Mouse (Mus musculus): ENCODE data around the gene Ankrd55. TPM values are rescaled to one million over a fixed set of nuclear protein-coding genes. Genes with fewer than 3 reads are reported as not detected.
"Not testable (repeated sequence)": the region's sequence is repeated elsewhere in the genome, so short reads cannot be mapped to it uniquely, and the experiment has no call there.

Gene Ankrd55
- total RNA-seq, 2 experiments from 2014 or later: 4.7 to 6.5 TPM

DNA sequence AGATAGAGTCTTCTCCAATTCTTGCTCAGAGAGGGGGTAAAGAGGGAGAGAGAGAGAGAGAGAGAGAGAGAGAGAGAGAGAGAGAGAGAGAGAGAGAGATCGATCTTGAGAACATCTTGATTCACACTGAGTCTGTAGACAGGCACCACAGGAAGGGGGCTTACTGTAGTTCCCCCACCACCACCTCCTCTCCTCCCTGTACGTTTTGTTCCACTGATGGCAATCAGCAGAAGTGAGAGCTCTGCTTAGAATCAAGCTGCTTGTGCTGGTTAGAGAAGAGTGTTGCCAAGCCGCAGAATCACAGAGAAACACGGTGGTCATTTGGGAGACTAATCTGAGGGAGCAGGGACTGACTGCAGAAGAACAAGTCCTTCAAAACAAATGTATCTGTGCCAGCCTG lies 1.7 kb downstream of the Ankrd55 start:
- DNase-seq: no peak
- intact Hi-C loops (cut with DNase I): no loop called here

DNA sequence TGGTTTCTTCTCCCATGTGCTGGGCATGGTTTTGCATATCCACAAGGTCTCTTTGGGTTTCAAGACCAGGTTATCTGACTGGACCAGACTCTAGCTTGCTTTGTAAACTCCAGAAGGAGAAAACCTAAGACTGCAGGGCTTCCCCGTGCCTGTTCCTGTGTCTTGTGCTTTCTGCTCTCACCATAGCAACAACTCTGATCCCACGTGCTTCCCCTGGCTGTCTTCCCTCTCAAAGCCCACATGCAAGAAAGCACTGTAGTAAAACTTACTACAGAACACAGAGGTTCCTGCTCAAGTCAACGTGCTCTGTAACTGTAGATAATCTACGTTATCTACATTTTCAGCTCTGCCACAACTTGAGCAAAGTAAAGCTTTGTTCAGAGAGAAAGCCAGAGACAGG lies 4.2 kb downstream of the Ankrd55 start:
- no peak for DNase-seq
- intact Hi-C loops (cut with DNase I): no loop called here

DNA sequence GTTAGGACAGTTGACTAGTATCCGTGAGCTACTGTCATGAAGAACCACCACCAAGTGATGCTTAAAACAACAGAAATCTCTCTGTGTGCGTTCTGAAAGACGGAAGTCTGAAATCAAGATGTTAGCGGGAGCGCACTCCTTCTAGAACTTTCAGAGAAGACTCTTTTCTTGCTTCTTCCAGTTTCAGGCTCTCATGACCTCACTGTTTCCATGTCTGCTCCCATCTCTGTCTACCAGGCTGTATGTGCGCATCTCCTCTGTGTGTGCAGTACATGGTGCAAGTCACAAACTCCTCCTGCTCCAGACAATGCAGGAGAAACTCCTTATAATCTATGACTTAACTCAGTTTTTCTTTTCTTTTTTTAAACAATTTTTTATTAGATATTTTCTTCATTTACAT lies 4.8 kb downstream of the Ankrd55 start:
- intact Hi-C loops (cut with DNase I): no loop called here
- DNase-seq: no peak

DNA sequence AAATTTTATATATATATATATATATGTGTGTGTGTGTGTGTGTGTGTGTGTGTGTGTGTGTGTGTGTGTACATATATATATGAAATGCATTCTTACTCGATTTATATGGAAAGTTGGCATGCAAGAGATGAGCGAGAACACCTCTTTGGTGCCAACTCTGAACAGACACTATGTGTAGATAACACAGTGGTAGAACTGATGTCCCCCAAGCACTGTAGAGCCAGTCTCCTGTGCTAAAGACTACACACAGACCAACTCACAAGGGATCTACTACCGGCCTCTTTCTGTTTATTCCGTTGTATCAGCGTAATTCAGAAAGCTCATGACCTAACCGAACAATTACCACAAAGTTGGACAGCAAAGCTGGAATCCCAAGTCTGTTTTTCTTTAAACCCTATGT lies 6.2 kb downstream of the Ankrd55 start:
- intact Hi-C loops (cut with DNase I): no loop called here
- DNase-seq: no peak

DNA sequence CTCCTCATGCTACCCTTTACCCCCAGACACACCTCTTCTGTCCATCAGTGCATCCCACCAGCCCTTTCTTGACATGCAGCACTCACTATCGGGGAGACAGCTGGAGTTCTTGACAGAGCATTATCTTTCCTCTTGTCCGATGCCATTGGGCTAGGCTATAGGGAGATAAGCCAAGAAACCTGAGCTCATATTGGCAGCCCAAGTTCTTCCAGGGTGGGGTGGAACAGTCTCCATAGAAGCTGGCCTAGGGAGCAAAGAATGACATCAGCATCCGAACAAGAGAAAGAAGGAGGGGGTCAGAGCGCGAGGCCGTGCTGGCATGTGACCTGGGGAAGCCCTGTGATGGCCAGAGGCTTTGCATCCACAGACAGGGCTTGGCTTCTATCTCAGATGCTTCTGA lies 9.5 kb downstream of the Ankrd55 start:
- intact Hi-C loops (cut with DNase I): no loop called here
- DNase-seq: no peak

DNA sequence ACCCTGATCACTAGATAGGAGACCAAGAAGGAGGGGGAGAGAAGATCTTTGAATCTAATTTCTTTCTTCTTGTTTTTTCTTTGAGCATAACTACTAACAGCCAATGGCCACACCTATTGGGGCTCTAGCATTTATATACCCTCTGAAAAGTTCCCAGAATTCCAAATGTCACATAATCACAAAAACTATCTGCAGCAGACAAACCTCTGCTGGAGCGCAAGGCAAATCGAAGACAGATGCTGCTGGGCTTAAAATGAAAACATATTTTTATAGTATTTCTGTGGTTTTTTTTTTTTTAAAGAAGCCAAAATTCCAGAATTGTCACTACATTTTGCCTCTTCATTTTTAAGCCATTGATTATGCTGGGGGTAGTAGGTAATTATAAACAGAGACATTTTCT lies 15.2 kb downstream of the Ankrd55 start:
- DNase-seq: no peak
- intact Hi-C loops (cut with DNase I): no loop called here

DNA sequence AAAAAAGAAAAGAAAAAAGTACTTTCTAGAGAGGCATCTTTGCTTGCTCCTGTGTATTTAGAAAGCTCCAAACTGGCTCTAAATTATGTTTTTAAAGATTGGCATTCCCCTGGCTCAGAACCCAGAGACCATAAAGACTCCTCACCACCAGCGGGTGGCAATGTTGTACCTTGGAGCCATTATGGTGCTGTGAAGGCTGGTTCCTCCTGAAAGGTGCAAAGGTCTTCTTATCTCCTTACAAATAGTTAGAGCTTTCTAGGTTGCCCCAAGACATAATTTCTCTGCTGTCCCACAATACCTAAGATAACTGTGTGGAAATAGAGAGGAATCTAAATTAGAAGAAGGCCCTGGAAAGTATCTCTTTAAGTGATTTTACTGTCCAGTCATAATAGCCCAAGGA lies 20.4 kb downstream of the Ankrd55 start:
- peak; percentile 31 for DNase-seq
- intact Hi-C loops (cut with DNase I): loop anchor here (1.0 kb wide), 1 partner anchor 201 kb away; no protein-coding TSS in a partner anchor

DNA sequence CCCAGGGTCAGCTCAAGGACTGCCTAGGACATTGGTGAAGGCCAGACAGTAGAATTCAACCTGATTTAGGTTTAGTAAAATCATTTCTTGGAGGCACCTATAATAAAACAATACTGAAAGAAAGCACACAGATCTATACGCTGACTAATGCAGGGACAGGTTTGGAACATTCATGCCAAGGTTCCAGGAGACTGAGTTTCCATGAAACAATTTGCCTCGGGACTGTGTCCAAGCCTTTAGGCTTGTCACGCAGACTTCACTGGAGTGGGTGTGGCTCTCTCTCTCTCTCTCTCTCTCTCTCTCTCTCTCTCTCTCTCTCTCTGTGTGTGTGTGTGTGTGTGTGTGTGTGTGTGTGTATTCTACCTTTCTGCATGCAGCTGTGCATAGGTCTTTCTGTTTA lies 23.4 kb downstream of the Ankrd55 start:
- intact Hi-C loops (cut with DNase I); DNase-seq: not testable (repeated sequence)

DNA sequence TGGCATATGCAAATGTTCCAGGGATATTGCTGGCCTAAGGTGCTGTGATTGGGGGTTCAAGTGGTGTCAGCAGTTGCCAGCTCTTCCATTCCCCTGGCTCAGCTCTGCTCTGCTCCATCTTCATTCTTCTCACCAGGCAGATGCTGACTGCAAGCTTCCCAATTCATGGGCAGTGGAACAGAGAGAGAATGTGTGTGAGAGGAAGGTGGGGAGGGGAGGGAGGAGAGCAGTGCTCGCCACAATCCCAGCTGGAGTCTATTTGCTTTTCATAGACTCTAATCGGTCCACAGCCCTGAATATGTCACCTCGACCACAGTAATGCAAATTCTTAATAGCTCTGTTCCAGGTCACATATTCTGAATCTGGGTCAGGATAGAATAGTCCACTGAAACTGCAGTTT lies 27.2 kb downstream of the Ankrd55 start:
- intact Hi-C loops (cut with DNase I): no loop called here
- peak; percentile 24 for DNase-seq

DNA sequence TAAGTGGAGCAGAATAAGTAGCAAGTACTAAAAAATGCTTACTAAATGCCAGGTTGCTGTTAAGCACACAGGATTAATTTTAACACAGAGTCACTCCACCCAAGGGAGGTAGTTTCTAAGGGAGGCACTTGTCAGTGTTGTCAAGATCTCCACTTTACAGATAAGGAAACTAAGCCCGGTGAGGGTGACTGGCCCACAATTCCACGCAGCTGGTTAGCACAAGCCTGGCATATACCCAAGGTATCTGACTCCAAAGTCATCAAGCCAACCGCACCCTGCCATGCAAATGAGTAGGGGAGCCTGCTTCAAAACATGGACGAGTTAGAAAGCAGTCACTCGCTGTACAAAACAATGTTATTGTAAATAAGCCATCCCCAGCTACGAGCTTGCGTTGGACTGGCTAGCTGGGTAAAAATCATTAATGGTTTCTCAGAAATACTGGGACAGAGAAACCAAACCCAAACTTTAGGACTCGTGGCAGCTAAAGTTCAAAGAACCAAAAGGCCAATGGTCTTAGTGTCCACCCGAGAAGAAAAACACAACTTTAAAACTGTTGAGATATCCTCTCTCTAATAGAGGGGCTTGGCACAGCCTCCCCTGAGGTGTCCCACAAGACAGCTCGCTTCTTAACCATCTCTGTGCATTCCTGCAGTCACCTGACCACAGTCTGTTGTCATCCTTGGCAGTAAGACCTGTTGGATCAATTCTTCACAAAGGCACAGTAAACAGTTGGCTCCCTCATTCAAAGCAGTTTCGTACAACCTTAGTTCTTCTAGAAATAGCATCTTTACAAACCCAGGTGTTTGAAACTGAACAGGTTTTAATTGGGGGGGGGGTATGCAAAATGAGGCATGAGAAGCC lies 28.6 kb downstream of the Ankrd55 start:
- intact Hi-C loops (cut with DNase I): no loop called here
- DNase-seq: no peak

DNA sequence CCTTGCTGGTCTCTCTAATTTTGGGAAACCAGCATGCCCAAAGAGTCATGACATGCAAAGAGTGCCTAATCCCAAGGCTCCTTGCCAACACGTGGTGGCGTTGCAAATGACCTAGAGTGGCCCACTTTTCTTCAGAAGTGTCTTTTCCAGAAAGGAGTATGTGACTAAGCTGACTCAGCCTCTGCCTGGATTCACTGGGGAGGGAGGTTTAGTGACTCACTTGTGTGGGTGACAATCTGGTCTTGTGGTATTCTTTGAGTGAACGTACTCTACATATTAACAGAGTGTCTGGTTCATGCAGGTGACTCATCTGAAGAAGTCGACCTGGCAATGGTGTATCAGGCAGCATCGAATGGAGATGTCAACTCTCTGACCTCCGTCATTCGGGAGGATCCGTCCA lies 29.9 kb downstream of the Ankrd55 start:
- no peak for DNase-seq
- intact Hi-C loops (cut with DNase I): no loop called here

DNA sequence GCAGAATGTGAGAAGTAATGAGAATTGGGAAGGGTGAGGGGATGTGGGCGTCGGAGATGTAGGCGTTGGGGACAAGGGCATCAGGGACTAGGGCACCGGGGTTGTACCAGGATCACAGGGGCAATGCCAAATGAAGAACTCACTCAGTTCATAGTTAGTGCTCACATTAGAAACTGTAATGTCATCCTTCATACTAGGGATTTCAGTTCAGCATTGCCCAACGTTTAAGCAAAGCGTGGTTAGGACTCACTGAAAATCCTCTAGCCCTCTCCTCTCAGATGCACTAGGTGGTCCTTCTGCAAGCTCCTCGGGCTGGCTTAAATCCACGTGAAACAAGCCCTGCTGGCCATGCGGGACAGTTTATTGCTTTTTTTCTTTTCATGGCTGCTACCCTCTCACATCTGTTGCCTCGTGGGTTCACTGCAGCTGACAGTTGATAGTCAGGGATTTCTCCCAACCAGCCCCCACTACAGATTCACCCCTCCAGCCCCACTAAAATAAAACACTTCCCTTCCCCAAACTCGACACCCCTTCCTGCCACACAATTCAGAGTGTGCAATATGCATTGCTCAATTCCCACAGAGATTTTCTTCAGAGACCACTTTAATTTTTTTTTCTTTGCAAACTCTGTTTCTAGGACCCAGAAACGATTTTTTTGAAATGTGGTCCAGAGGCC lies 35.5 kb downstream of the Ankrd55 start:
- intact Hi-C loops (cut with DNase I): no loop called here
- DNase-seq: no peak

DNA sequence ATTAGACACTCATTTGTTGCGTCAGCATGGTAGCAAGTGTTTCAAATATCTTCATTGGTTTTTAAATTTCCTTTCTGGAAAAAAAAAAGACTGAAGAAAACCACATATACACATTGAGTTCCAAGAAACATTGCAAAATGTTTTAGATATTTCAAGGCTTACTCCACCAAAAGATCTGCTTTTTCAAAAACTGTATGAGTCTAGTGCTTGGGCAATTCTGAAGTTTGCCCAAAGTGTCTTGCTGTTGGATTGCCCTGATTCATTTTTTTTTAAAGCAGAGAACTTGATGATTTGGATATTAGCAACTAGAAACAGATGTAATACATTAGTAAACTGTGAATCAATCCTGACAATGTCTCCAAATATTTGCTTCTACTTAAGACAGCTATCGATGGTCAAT lies 36.9 kb downstream of the Ankrd55 start:
- DNase-seq: no peak
- intact Hi-C loops (cut with DNase I): no loop called here

DNA sequence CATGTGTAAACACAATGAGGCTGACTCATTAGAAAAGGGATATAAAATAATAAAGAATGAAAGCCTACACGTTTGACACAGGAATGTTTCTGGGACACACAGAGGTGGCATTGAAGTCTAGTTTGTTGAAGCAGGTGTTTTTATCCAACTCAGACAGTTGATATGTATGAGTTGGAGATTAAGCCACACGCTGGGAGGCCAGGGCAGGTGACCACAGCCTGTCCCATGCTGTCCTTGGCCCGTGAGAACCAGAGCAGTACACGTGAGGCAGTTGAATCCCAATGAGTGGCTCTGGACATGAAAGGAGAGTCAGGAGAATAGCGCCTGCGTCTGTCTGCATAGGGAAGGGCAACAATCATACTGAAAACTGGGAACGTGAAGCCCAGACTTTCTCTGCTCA lies 38.2 kb downstream of the Ankrd55 start:
- intact Hi-C loops (cut with DNase I): no loop called here
- DNase-seq: no peak

DNA sequence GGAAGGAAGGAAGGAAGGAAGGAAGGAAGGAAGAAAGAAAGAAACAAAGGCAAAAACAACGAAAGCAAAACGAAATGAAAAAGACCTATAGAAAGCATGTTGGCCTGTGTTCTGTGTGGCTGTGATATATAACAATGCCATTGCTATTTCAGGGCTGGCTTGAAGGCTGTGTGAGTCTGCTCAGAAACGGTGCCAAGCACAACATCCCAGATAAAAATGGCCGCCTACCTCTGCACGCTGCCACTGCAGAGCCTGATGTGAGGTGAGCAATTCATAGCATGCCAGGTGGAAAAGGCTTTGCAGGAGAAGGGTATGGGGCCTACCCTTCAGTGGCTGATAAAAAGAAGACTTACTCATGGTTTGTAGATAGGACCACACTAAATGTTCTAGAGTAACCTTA lies 38.7 kb downstream of the Ankrd55 start:
- intact Hi-C loops (cut with DNase I): no loop called here
- DNase-seq: no peak

DNA sequence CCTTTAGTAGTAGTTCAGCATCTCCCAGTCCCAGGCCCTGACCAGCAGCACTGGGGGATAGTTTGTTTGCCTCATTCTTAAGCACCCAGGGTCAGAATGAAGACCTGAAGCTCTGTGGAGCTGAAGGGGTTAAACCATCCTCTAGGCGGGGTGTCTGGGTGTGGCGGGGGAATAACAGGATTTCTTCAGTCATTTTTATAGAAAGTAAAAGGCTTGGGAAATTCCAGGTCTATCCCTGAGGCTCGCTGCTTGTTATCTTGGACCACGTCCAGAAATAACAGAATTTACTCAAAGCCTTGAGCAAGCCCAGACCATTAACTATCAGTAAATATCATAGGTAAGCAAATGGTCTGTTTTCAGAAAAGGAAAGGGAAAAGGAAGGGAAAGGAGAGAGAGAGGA lies 39.3 kb downstream of the Ankrd55 start:
- intact Hi-C loops (cut with DNase I): no loop called here
- DNase-seq: no peak

DNA sequence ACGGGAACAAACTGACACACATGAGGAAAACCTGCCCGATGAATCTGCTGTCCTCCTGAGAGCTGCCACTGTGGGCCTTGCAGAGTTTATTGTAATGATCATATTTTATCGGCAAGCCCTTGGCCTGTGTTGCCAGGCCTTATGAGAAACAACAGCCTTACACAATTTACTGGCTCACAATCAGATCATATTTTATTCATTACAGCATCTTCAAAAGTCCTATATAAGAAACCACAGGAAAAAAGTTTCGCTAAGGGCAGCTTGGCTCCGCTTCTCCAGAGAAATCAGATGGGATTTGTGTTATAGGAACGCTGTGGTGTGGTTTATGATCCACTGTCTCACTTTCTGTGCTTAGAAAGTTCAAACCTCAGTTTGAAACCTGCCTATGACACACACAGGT lies 42.0 kb downstream of the Ankrd55 start:
- intact Hi-C loops (cut with DNase I): no loop called here
- no peak for DNase-seq

DNA sequence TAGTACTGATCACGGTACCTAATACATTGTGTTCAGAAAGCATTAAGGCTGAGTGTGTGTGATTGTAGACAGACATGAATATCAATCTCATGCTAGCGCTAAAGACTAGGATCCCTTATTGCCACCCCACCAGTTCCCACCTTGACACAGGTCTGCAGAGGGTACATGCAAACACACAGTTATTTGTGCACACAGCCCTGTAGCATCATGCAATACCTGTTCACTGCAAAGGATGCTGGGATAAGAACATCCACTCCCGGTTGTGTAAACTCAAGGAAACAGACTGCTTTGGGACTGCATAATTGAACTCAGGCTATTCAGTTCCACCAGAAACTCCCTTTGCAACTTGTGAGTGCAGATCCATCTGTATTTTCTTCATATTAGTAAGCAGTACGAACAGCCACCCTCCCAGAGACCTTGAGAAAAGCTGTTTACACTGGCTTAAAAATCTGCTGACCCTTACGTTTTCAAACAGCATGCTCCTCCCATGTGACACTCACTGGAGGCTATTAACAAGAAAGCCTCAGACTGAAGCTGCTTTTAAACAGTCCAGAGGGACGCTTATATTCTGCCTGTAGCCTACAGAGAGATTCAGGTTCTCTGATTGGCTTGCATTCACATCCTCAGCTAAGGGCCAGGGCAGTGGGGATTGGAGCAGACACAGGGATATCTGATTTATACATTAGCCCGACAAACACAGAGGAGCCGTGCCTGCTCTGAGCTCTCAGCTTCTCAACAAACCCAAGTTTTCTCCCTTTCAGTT lies 42.8 kb downstream of the Ankrd55 start:
- intact Hi-C loops (cut with DNase I): no loop called here
- no peak for DNase-seq

DNA sequence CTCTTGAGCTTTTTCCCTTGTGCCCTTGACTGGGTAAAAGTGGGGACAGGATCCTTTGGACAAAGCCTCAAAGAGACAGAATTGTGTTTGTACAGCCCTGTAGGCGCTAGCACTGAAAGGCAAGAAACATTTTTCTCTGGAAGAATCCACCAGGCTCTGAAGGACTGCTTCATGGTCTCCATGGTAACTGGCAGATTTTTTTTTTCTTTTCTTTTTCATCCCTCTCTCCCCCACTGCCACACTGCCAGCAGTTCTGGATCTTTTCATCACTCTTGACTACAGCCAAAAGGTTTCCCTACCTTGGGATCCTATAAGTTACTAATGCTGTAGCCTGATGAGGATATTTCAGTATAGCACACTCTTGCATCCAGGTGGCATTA lies 43.4 kb downstream of the Ankrd55 start:
- no peak for DNase-seq
- intact Hi-C loops (cut with DNase I): no loop called here

DNA sequence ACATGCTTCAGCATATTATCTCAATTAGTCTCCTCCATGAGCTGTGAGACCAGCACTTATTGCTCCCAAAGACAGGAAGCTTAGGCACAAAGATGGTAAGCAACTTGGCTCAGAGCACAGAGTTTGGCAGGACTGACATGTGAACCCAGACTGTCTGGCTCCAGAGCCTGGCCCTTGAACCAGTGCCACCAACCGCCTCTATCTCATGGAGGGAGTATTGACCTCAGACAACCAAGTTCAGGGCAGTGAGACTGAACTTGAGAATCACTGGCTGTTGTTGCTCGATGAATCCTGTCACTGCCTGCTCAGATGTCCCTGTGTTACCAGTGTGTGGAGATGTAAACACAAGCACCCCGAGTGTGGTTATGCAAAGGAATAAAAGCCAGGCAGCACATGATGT lies 47.3 kb downstream of the Ankrd55 start:
- peak; percentile 19 for DNase-seq
- intact Hi-C loops (cut with DNase I): no loop called here

DNA sequence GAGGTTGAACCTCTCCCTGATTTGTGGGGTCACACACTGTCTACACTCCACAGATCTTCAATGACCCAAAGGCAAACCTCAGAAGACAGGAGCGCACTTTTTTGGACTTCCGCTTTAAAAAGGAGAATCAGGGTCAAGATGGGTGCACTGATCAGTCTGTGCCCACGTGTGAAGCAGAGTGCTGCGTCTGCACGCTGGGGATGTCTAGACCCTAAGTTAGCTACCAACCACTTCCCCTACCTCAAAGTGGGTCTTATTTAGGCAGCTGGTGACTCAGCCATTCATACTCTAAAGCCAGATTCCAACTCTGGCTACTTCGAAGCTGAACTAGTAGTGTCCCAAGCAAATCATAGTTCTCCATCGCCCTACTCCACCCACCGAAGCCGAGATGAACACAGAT lies 48.9 kb downstream of the Ankrd55 start:
- intact Hi-C loops (cut with DNase I): no loop called here
- no peak for DNase-seq

DNA sequence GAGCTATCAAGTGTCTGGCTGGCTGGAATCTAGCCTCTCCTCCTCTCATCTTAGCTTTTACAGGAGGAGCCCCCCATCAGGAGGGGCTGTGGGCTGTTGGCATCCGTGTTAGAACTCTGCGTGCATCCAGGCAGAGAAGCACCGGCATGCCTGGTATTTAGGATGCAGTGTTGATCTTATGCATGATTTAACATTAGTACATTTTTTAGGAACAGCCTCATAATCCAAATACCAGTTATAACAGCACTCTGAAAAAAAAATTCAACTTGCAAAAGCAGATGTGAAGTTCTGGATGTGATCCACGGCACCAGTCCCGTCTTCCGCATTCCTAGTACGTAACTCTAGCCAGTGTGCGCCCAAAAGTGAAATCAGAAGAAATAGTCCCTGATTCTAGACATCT lies 52.0 kb downstream of the Ankrd55 start:
- intact Hi-C loops (cut with DNase I): no loop called here
- DNase-seq: no peak

Measured in left cerebral cortex, postnatal 4 days (tissue).